Mouse (Mus musculus) cerebellum, postnatal 14 days (tissue): ENCODE results near the gene Pifo.
"Not testable (repeated sequence)": the region's sequence is repeated elsewhere in the genome, so short reads cannot be mapped to it uniquely, and the experiment has no call there.

Experiments
- DNase-seq, 2 experiments: peaks; one replicate each; pipeline ENCODE4 v3.0.0; 2021; ENCODE audit warnings: mixed read lengths in 2 of 2

Gene Pifo

DNA sequence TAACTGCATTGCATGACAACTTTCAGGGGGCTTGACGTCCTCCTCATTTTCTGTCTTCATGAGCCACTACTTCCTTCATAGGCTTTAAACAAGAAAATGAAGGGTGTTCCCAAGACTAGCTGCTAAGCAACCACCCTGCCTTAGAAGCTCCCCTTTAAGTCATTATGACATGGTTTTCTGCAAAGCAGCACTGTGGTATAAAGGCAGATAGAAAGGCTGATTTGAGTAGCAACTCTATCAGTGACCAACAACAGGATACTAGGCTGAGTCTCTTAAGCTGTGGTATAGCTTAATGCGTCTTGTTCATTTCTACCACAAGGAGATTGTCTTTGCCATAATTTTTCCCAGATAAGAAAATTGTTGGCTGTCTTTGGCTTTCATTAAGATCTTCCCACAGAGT lies at the start of gene Pifo:
TSS of gene Pifo (minus strand) at position 101 of the 400 bp plus-strand sequence.
- no peak for DNase-seq

DNA sequence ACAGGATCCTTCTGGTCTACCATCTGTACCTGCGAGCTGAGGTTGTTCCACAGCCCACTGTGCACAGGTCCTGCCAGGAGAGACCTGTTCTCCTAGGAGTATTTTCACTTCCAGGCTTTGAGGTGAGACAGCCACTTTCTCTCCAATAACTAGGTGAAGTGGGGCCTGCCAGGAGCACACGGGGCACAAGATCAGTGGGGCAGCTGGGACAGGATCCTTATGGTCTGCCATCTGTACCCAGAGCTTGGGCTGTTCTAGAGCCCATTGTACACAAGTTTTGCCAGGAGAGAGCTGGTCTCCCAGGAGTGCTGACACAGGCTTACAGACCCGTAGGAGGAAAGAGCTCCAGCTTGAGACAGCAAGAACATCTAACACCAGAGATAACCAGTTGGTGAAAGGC lies 43.5 kb upstream of the Pifo start:
- DNase-seq = peak in 1 of 2 experiments; percentile 1

GRCm38 (mm10) chr3:106051896-106052295 lies 37.5 kb upstream of the Pifo start:
- DNase-seq = no peak

DNA sequence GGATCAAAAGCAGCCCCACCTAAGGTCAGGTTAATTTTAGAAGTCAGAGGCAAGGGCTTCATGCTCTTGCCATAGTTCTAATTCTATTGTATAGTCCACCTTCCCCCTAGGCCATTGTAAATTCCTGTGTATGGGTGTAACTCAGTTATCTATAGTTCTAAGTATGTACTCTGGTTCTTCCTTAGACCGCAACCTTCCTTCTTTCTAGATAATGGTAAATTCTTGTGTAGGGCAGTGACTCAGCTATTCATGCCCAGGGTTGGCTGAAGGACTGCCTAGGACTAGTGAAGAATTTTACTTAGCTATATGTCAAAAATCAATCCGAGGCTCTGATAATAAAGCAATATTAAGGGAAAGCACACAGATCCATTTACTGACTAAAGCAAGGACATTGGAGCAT lies 25.9 kb upstream of the Pifo start:
- no peak for DNase-seq

DNA sequence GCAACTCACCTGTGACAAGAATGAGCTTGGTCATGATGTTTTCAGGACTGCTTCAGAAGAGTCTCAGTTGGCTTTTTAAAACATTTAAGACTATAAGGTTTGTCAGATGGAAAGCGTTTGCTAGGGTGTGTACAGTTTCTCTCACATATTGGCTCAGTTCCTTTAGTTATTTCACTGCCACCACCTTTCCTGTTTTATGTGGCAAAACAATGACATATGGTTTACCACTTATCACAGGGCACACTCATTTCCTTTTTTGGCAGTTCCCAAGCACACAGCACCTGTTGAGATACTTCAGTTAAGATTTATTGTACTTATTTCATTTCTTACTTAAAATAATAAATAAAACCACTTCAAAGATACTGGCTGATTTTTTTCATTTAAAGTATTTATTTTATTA lies 18.3 kb upstream of the Pifo start, which contains the start of gene Chil5:
TSS of gene Chil5 (minus strand) at position 34 of the 400 bp plus-strand sequence.
- peak in 1 of 2 experiments; percentile 17 for DNase-seq

GRCm38 (mm10) chr3:106024135-106024534 lies 9.7 kb upstream of the Pifo start:
- DNase-seq = no peak

- peak; percentile 45 to 48 for DNase-seq
These were observed 7.4 kb upstream of the Pifo start for GRCm38 (mm10) chr3:106021840-106022239.

- not testable (repeated sequence) for DNase-seq
These were observed 11.1 kb downstream of the Pifo start for GRCm38 (mm10) chr3:106003360-106003759.

DNA sequence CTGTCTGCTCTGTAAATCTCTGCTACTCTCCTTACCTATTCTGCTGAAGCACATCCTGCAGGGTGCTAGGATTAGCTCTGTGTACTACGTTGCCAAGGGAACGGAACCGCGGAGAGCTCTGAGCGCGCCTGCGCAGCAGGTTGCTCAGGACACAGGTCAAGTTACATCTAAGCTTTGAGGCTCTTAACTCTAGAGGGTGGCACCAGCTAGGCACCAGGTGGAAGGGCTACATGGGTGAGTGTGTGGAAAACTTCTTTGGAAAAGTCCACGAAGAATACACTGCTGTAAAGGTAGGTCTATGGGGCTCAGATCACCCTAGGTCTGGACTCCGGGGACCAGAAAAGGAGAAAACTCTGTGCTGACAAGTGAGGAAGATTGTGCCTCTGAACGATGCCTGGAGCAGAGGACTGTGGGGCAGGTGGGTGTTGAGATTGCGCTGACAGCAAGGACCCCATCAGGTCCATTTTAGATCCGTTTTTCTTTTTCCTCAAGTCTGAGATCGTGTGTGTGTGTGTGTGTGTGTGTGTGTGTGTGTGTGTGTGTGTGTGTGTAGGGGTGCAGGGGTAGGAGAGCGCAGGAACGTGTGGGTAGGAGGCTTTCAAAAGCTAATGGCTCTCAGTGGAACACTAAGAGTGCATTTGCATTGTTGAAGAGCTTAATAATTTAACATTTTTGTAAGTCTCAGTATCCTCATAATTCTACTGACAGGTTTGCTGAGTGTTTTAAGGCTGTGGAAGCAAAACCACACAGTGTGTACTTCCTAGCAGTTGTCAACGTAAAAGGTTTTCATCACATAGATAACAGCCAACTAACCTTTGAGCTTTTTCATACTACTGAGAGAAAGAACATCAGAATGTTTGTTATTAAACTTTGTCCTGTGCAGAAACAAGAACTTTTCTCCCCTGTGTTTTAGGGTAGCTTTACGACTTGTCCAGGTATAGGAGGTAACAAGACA lies 12.8 kb downstream of the Pifo start:
- peak in 1 of 2 experiments; percentile 9 for DNase-seq

GRCm38 (mm10) chr3:106000707-106001375 lies 13.6 kb downstream of the Pifo start:
- DNase-seq = no peak

DNA sequence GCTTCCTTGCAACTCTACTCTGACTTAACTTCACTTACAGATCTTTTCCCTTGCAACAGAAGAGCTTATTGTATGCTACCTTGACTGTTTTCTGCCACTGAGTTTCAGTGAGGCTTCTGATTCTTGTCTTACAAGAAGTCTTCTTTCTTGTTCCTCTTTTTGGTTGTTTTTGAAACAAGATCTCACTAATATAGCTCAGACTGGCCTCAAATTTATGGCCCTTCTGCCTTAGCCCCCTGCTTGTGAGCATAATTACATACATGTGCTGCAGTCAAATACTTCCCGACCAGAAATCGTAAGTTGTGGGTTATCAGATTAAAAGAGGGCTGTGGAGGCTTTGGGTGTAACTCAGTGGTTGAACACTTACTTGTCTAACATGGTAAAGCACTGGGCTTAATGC lies 19.7 kb downstream of the Pifo start:
- DNase-seq = no peak

GRCm38 (mm10) chr3:105991653-105992283 lies 22.7 kb downstream of the Pifo start:
- peak; percentile 70 to 76 for DNase-seq

GRCm38 (mm10) chr3:105989611-105990010 lies 24.8 kb downstream of the Pifo start:
- not testable (repeated sequence) for DNase-seq

- DNase-seq = no peak
These were observed 40.3 kb downstream of the Pifo start for GRCm38 (mm10) chr3:105974174-105974573.

DNA sequence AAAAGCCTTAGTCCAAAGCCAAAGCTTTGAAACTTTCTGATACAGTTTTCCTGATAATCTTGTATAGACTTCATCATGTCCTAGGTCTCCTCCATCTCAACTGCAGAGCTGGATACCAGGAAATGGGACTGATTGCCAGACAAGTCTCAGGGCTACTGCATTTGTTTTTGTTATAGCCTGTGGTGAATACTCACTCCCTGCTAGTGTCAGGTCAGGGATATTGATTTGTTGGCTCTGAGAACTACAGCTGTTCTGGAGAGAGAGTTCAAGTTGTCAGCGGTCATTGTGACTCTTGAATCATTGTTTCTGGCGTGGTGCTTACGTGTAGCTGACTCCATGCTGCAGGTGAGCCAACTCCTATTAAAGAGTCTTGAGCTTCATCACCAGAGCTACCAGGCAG lies 41.0 kb downstream of the Pifo start, which contains the start of gene Ovgp1:
TSS of gene Ovgp1 (plus strand) at position 301 of the 400 bp plus-strand sequence.
- DNase-seq = no peak

GRCm38 (mm10) chr3:105971831-105972446 lies 42.5 kb downstream of the Pifo start:
- no peak for DNase-seq

GRCm38 (mm10) chr3:105960700-105961099 lies 53.7 kb downstream of the Pifo start:
- DNase-seq = peak in 1 of 2 experiments; percentile 26

GRCm38 (mm10) chr3:105959999-105960398 lies 54.4 kb downstream of the Pifo start, which contains the start of gene Atp5f1:
Atp5f1 (minus strand) TSS chr3:105960099.
- DNase-seq = no peak

- DNase-seq = peak in 1 of 2 experiments; percentile 77
These were observed 54.9 kb downstream of the Pifo start for GRCm38 (mm10) chr3:105959585-105959984.

- peak; percentile 98 for DNase-seq
These were observed 55.4 kb downstream of the Pifo start, which contains the start of gene Wdr77 for GRCm38 (mm10) chr3:105958974-105959580. Wdr77 (plus strand) TSS chr3:105959369.

DNA sequence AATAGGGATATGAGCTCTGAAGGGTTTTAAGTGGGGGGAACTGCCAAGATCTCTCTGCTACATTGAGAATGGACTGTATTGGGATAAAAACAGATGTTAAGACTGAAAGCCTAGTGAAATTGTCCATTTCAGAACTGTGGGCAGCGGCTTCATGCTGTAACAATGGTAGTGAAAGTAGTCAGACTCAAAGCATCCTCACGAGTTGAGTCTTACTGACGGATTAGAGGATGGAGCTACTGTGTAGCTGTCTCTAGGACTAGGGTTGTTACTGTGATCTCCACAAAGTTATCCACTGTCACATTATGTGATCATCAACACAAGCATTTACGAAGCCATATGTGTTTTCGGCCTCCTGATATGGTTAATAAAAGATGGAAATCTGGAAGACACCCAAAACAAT lies 56.2 kb downstream of the Pifo start:
- no peak for DNase-seq

- DNase-seq = no peak
These were observed 57.2 kb downstream of the Pifo start for GRCm38 (mm10) chr3:105957235-105957634.
